Mouse (Mus musculus): ENCODE data around the gene Gmppb.

- TF ChIP-seq CTCF (IDR thresholded peaks at IDR 0.05; ENCODE audit: borderline replicate concordance, insufficient read depth, low read length) = no peak
- no peak for TF ChIP-seq POLR2A (IDR thresholded peaks at IDR 0.05; ENCODE audit: low read depth, low read length)
These were observed 21.2 kb upstream of the Gmppb start for GRCm38 (mm10) chr9:108027867-108028266.

Data from embryonic fibroblast, embryonic 13.5 days (primary cell).